Mouse (Mus musculus) CH12.LX (cell line): Measurements from ENCODE around the gene Fam120a. TPM values are rescaled to one million over a fixed set of nuclear protein-coding genes. Genes with fewer than 3 reads are reported as not detected.

ENCODE experiments used
- DNase-seq: peaks from one replicate; pipeline ENCODE4 v3.0.0-alpha.2; 2013; ENCODE audit errors: extremely low read depth
- H3K27ac ChIP-seq: 2 replicates; pipeline ENCODE4 v1.5.1; 2012; ENCODE audit warnings: low read depth, mild to moderate bottlenecking, control low read depth, moderate library complexity; ENCODE audit not compliant: insufficient read depth
- H3K27me3 ChIP-seq: replicated peaks from 2 replicates; pipeline ENCODE3; 2012; ENCODE audit warnings: inconsistent platforms
- H3K36me3 ChIP-seq, 2 experiments: replicated peaks in 1 of 2; 2 replicates each; pipeline versions ENCODE3 to v1.6.1; 2012; ENCODE audit warnings: inconsistent platforms in 1 of 2, low read length in 1 of 2, mild to moderate bottlenecking in 1 of 2, mixed read lengths in 1 of 2, moderate library complexity in 1 of 2; ENCODE audit not compliant: control insufficient read depth in 1 of 2, insufficient read depth in 1 of 2
- H3K4me1 ChIP-seq, 2 experiments: 2 replicates each; pipeline ENCODE4 v1.6.1; 2012; ENCODE audit warnings: inconsistent platforms in 1 of 2, moderate library complexity in 1 of 2; ENCODE audit not compliant: insufficient read depth in 2 of 2, control insufficient read depth in 1 of 2
- H3K4me2 ChIP-seq: 2 replicates; pipeline ENCODE4 v1.6.1; 2012; ENCODE audit warnings: low read depth, mild to moderate bottlenecking, control low read depth; ENCODE audit not compliant: poor library complexity, insufficient read depth, severe bottlenecking
- H3K4me3 ChIP-seq, 3 experiments: fragments of 150-350 bp in 1 of 3; sonication (generic) in 1 of 3; replicated peaks in 1 of 3; 2 replicates each; pipeline versions ENCODE3 to v1.5.1; 2011 to 2012; ENCODE audit warnings: low read depth in 2 of 3, low read length in 2 of 3, mild to moderate bottlenecking in 2 of 3, moderate library complexity in 2 of 3, control low read depth in 1 of 3, improper control_type of control experiment in 1 of 3, inconsistent platforms in 1 of 3, mixed read lengths in 1 of 3; ENCODE audit not compliant: poor library complexity in 1 of 3
- H3K79me2 ChIP-seq: replicated peaks from 2 replicates; pipeline ENCODE4 v1.6.1; 2012; ENCODE audit warnings: mild to moderate bottlenecking, moderate library complexity; ENCODE audit not compliant: control insufficient read depth, poor library complexity, insufficient read depth, severe bottlenecking; ENCODE audit errors: extremely low read depth
- H3K9ac ChIP-seq: 2 replicates; pipeline ENCODE4 v1.6.1; 2012; ENCODE audit warnings: low read depth, mild to moderate bottlenecking, control low read depth, moderate library complexity; ENCODE audit not compliant: insufficient read depth
- H3K9me3 ChIP-seq: replicated peaks from 2 replicates; pipeline ENCODE3; 2012; ENCODE audit warnings: low read length, inconsistent platforms, mixed read lengths
- BHLHE40 ChIP-seq: IDR thresholded peaks from 2 replicates; pipeline ENCODE4 v1.6.1; 2011; ENCODE audit warnings: mild to moderate bottlenecking, low read depth, low read length, improper control_type of control experiment
- CHD1 ChIP-seq: IDR thresholded peaks from 2 replicates; pipeline ENCODE4 v1.6.1; 2012; ENCODE audit warnings: low read depth, low read length, improper control_type of control experiment, inconsistent platforms
- E2F4 ChIP-seq: IDR thresholded peaks from 2 replicates; pipeline ENCODE4 v1.6.1; 2011; ENCODE audit warnings: low read depth, low read length, improper control_type of control experiment; ENCODE audit not compliant: insufficient replicate concordance
- ELF1 ChIP-seq: IDR thresholded peaks from 2 replicates; pipeline ENCODE4 v1.6.1; 2014; ENCODE audit warnings: low read depth, mild to moderate bottlenecking, inconsistent platforms, low read length, improper control_type of control experiment
- ETS1 ChIP-seq: conservative IDR thresholded peaks from 2 replicates; pipeline ENCODE4 v1.6.1; 2012; ENCODE audit warnings: low read depth, mild to moderate bottlenecking, inconsistent platforms, low read length, improper control_type of control experiment, moderate library complexity
- GABPA ChIP-seq: IDR thresholded peaks from 2 replicates; pipeline ENCODE4 v1.6.1; 2012; ENCODE audit warnings: low read depth, low read length, improper control_type of control experiment, inconsistent platforms; ENCODE audit not compliant: insufficient replicate concordance
- IRF4 ChIP-seq: IDR thresholded peaks from 2 replicates; pipeline ENCODE4 v1.6.1; 2014; ENCODE audit warnings: low read depth, mild to moderate bottlenecking, inconsistent platforms, low read length, improper control_type of control experiment
- KAT2A ChIP-seq: IDR thresholded peaks from 2 replicates; pipeline ENCODE4 v1.6.1; 2012; ENCODE audit warnings: low read length, improper control_type of control experiment, inconsistent platforms; ENCODE audit not compliant: insufficient replicate concordance
- MAFK ChIP-seq: IDR thresholded peaks from 2 replicates; pipeline ENCODE4 v1.6.1; 2011; ENCODE audit warnings: low read length, improper control_type of control experiment; ENCODE audit not compliant: insufficient replicate concordance
- MAX ChIP-seq: IDR thresholded peaks from 2 replicates; pipeline ENCODE4 v1.6.1; 2011; ENCODE audit warnings: low read length, improper control_type of control experiment
- MAZ ChIP-seq: IDR thresholded peaks from 2 replicates; pipeline ENCODE4 v1.6.1; 2012; ENCODE audit warnings: low read depth, mild to moderate bottlenecking, inconsistent platforms, low read length, improper control_type of control experiment, moderate library complexity
- NELFE ChIP-seq: IDR thresholded peaks from 2 replicates; pipeline ENCODE4 v1.6.1; 2011; ENCODE audit warnings: low read depth, low read length, improper control_type of control experiment
- NRF1 ChIP-seq: IDR thresholded peaks from 2 replicates; pipeline ENCODE4 v1.6.1; 2014; ENCODE audit warnings: low read depth, mild to moderate bottlenecking, inconsistent platforms, low read length, improper control_type of control experiment, moderate library complexity
- POLR2AphosphoS2 ChIP-seq: IDR thresholded peaks from 2 replicates; pipeline ENCODE4 v1.6.1; 2011; ENCODE audit warnings: low read depth, low read length, improper control_type of control experiment
- RAD21 ChIP-seq: IDR thresholded peaks from 2 replicates; pipeline ENCODE4 v1.6.1; 2011; ENCODE audit warnings: low read depth, mild to moderate bottlenecking, low read length, improper control_type of control experiment, moderate library complexity
- RCOR1 ChIP-seq: conservative IDR thresholded peaks from 2 replicates; pipeline ENCODE4 v1.6.1; 2012; ENCODE audit warnings: low read depth, mild to moderate bottlenecking, inconsistent platforms, low read length, improper control_type of control experiment
- SIN3A ChIP-seq: IDR thresholded peaks from 2 replicates; pipeline ENCODE4 v1.6.1; 2012; ENCODE audit warnings: low read length, improper control_type of control experiment, inconsistent platforms
- SMC3 ChIP-seq: IDR thresholded peaks from 2 replicates; pipeline ENCODE4 v1.6.1; 2011; ENCODE audit warnings: low read depth, low read length, improper control_type of control experiment
- TBP ChIP-seq: conservative IDR thresholded peaks from 2 replicates; pipeline ENCODE4 v1.6.1; 2011; ENCODE audit warnings: low read depth, low read length, improper control_type of control experiment
- TCF12 ChIP-seq: IDR thresholded peaks from 2 replicates; pipeline ENCODE4 v1.6.1; 2014; ENCODE audit warnings: low read depth, mild to moderate bottlenecking, inconsistent platforms, low read length, improper control_type of control experiment
- UBTF ChIP-seq: IDR thresholded peaks from 2 replicates; pipeline ENCODE4 v1.6.1; 2012; ENCODE audit warnings: low read depth, mild to moderate bottlenecking, inconsistent platforms, low read length, improper control_type of control experiment, moderate library complexity
- USF1 ChIP-seq: IDR thresholded peaks from 2 replicates; pipeline ENCODE4 v1.6.1; 2014; ENCODE audit warnings: low read depth, mild to moderate bottlenecking, inconsistent platforms, low read length, improper control_type of control experiment
- USF2 ChIP-seq: conservative IDR thresholded peaks from 2 replicates; pipeline ENCODE4 v1.6.1; 2011; ENCODE audit warnings: low read depth, low read length, improper control_type of control experiment
- ZKSCAN1 ChIP-seq: IDR thresholded peaks from 2 replicates; pipeline ENCODE4 v1.6.1; 2012; ENCODE audit warnings: low read depth, inconsistent platforms, low read length, improper control_type of control experiment, borderline replicate concordance
- dilution Hi-C: fragments of 300-500 bp; cut with MboI; formaldehyde crosslinking; loops from 2 replicates; pipeline ENCODE4 v1.14.3; 2020; ENCODE audit warnings: low sequenced_read_pairs; ENCODE audit not compliant: extremely low pct_unique_long_range_greater_than_20kb, extremely low pct_ligation_motif_present
- in situ Hi-C: fragments of 300-500 bp; cut with MboI; formaldehyde crosslinking; loops from 3 replicates; pipeline ENCODE4 v1.14.3; 2019; ENCODE audit warnings: low sequenced_read_pairs, low pct_ligation_motif_present, low pct_unique_long_range_greater_than_20kb, mixed read lengths
- polyA plus RNA-seq: library from polyadenylated mRNA; unstranded; fragments of >175 nt; gene quantifications from 2 replicates; pipeline ENCODE4 v1.2.1, GENCODE M21; 2012; ENCODE audit warnings: low read depth; ENCODE audit not compliant: insufficient read length
- total RNA-seq, 2 experiments: library from RNA; depleted of rRNA; stranded (reverse); fragments of 300-350 nt in 1 of 2; fragments of >200 nt in 1 of 2; gene quantifications; 2 replicates each; pipeline ENCODE4 v1.2.3; 2012 to 2014

The Fam120a gene
- total and polyA plus RNA-seq, 3 experiments = 70.0 to 122 (median 82.6) TPM

DNA sequence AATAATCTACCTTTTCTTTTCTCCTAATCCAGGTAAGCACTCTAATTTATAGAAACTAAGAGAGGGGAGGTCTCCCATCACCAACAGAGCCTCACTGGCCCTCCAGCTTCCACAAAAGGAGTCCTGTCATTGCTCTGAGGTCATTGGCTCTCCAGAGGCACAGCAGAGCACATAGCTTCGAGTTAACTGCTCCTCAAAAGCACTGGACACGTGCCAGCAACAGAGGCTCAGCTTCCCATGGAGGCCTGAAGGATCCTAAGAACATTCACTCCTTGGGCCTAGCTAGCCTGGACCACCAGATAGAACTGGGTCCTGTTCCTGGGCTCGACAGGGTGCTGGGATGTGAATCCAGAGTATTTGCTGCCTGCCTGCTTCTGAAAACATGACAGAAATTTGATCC is 118.7 kb downstream of the Fam120a start:
- TF ChIP-seq USF2 = no peak
- TF ChIP-seq TCF12 = no peak
- TF ChIP-seq MAX = no peak
- TF ChIP-seq CHD1 = no peak
- no peak for TF ChIP-seq UBTF
- TF ChIP-seq ZKSCAN1 = no peak
- no peak for TF ChIP-seq MAFK
- no peak for TF ChIP-seq USF1
- no peak for TF ChIP-seq TBP
- TF ChIP-seq IRF4 = no peak
- TF ChIP-seq POLR2AphosphoS2 = no peak
- TF ChIP-seq ETS1 = no peak
- TF ChIP-seq SIN3A = no peak
- no peak for TF ChIP-seq SMC3
- TF ChIP-seq MAZ = no peak
- no peak for TF ChIP-seq ELF1
- Histone ChIP-seq H3K36me3 (peaks cover 0 to 8% of the 10 kb centered on the region in 2 experiments), H3K9ac (no peak overlapping the region), H3K27ac (no peak overlapping the region), H3K27me3 (no peaks in the 10 kb centered on the region), H3K4me1 (peaks cover 3 to 33% of the 10 kb centered on the region in 2 experiments), H3K79me2 (0 out of 2 replicates have a peak, but pooled peaks cover 3% of the 10 kb centered on the region), H3K4me3 (no peak overlapping the region), H3K4me2 (no peak overlapping the region), H3K9me3 (no peaks in the 10 kb centered on the region)
- dilution Hi-C loops = no loop called here
- in situ Hi-C loops = no loop called here
- DNase-seq = no peak

DNA sequence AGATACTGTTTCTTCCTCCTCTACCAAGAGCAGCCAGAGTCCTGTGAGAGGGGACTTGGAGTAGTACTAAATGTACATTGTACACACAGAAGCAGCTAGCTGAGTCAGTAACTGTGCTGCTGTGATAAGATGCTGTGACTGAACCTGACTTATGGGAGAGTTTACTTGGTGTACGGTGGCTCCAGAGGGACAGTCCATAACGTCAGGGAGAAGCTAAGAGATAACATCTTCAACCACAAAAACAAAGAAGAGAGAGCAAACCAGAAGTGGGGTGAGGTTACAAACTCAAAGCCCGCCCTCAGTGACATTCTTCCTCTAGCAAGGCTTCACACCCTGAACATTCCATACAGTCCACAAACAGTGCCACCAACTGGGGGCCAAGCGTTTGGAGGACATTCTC is 122.5 kb downstream of the Fam120a start:
- H3K9ac ChIP-seq = no peak overlapping the region
- TF ChIP-seq RAD21 (no peak), USF1 (no peak), NELFE (no peak), ETS1 (no peak), E2F4 (no peak), KAT2A (no peak), GABPA (no peak), BHLHE40 (no peak), ELF1 (no peak), NRF1 (no peak), RCOR1 (no peak), USF2 (no peak), IRF4 (no peak)
- TF ChIP-seq, all 38 proteins: peak for 0
- Histone ChIP-seq H3K9me3 (no peaks in the 10 kb centered on the region), H3K36me3 (peaks cover 0 to 11% of the 10 kb centered on the region in 2 experiments), H3K4me3 (no peak overlapping the region), H3K79me2 (no peaks in the 10 kb centered on the region), H3K27me3 (no peaks in the 10 kb centered on the region), H3K4me2 (no peak overlapping the region), H3K27ac (no peak overlapping the region), H3K4me1 (peaks cover 16 to 45% of the 10 kb centered on the region in 2 experiments)
- in situ Hi-C loops = no loop called here
- no peak for DNase-seq
- dilution Hi-C loops = no loop called here
